Mouse (Mus musculus) stomach, postnatal 0 days (tissue): ENCODE data around the gene C2cd3.

Experiments used
- CTCF ChIP-seq: IDR thresholded peaks from 2 replicates; pipeline ENCODE4 v1.5.1; 2016; ENCODE audit warnings: antibody characterized with exemption, low read depth, mild to moderate bottlenecking, moderate library complexity
- EP300 ChIP-seq: optimal IDR thresholded peaks from 2 replicates; pipeline ENCODE3; 2016; ENCODE audit warnings: antibody characterized with exemption

DNA sequence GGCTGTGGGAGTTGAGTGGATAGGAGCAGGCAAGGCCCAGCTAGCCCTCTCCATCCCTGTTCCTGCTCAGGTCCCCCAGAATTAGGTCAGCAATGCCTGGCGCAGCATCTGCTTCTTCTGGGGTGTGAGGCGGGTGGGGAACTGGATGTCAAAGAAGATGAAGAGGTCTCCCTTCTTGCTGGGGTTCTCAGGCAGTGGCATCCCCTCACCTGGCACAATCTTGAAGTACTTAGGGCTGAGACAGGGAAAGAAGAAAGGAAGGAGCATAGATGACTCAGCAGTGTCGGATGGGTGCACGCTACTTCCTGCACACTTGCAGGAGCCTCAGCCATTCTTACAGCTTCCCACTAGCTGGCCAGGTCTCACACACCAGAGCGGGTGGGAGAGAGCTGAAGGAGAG lies 131.0 kb downstream of the C2cd3 start:
- TF ChIP-seq CTCF: no peak
- TF ChIP-seq EP300: no peak
